Mouse (Mus musculus) hindbrain, embryonic 16.5 days (tissue): ENCODE data around the gene Tm4sf19. TPM values are rescaled to one million over a fixed set of nuclear protein-coding genes. Genes with fewer than 3 reads are reported as not detected.

Experiments used
- ATAC-seq: fragments of 200-750 bp; cut with Nextera tagmentation; 2 replicates; pipeline ENCODE4 v1.8.0; 2017; ENCODE audit warnings: moderate TSS enrichment, moderate library complexity
- H3K27ac ChIP-seq: fragments of 300-500 bp; sonication (generic); 2 replicates; pipeline ENCODE4 v1.5.1; 2014; ENCODE audit warnings: low read depth, mild to moderate bottlenecking, control low read depth, low read length, moderate library complexity
- H3K27me3 ChIP-seq: fragments of 300-500 bp; sonication (generic); replicated peaks from 2 replicates; pipeline ENCODE4 v1.6.1; 2014; ENCODE audit warnings: low read length; ENCODE audit not compliant: control insufficient read depth, insufficient read depth
- H3K36me3 ChIP-seq: fragments of 300-500 bp; sonication (generic); 2 replicates; pipeline ENCODE4 v1.6.1; 2014; ENCODE audit warnings: mild to moderate bottlenecking, low read length, moderate library complexity, mixed read lengths; ENCODE audit not compliant: control insufficient read depth, insufficient read depth
- H3K4me1 ChIP-seq: fragments of 300-500 bp; sonication (generic); 2 replicates; pipeline ENCODE4 v1.6.1; 2014; ENCODE audit warnings: low read depth, low read length; ENCODE audit not compliant: control insufficient read depth, insufficient read depth
- H3K4me2 ChIP-seq: fragments of 300-500 bp; sonication (generic); 2 replicates; pipeline ENCODE4 v1.6.1; 2014; ENCODE audit warnings: mild to moderate bottlenecking, low read length, control low read depth, moderate library complexity
- H3K4me3 ChIP-seq: fragments of 300-500 bp; sonication (generic); 2 replicates; pipeline ENCODE4 v1.5.1; 2014; ENCODE audit warnings: mild to moderate bottlenecking, low read length, control low read depth, moderate library complexity
- H3K9ac ChIP-seq: fragments of 300-500 bp; sonication (generic); 2 replicates; pipeline ENCODE4 v1.6.1; 2014; ENCODE audit warnings: low read depth, mild to moderate bottlenecking, control low read depth, low read length, moderate library complexity
- H3K9me3 ChIP-seq: fragments of 300-500 bp; sonication (generic); 2 replicates; pipeline ENCODE4 v1.6.1; 2014; ENCODE audit warnings: mild to moderate bottlenecking, low read length, moderate library complexity; ENCODE audit not compliant: control insufficient read depth
- WGBS: fragments of 180-500 bp; shearing (Covaris S2); extraction: QIAGEN DNeasy Blood & Tissue Kit; methylation state at CpG from one replicate; pipeline ENCODE4 v1.1.7; 2014; 5-methylcytosine and 5-hydroxymethylcytosine counted together
- polyA plus RNA-seq: library from polyadenylated mRNA; unstranded; fragments of >200 nt; fragmentation: Nextera tagmentation; extraction: Ambion mirVana; gene quantifications from 2 replicates; pipeline ENCODE4 v1.2.1, GENCODE M21; 2015

Tm4sf19 gene
- polyA plus RNA-seq, 1 experiment from 2014 or later: not detected

- Histone ChIP-seq H3K4me2 (no peak overlapping the region), H3K36me3 (peaks cover 9% of the 10 kb centered on the region; the same call in 1 of the 2 replicates), H3K4me3 (no peak overlapping the region), H3K27me3 (no peaks in the 10 kb centered on the region), H3K27ac (no peak overlapping the region), H3K9ac (no peak overlapping the region), H3K4me1 (no peaks in the 10 kb centered on the region), H3K9me3 (no peaks in the 10 kb centered on the region)
- WGBS: 85% methylated on average over 5 of the region's 5 CpGs
- no peak for ATAC-seq
Measured at GRCm38 (mm10) chr16:32454646-32455045, 54.3 kb downstream of the Tm4sf19 start.

GRCm38 (mm10) chr16:32456086-32456485 is 55.8 kb downstream of the Tm4sf19 start:
- Histone ChIP-seq H3K4me1 (no peaks in the 10 kb centered on the region), H3K4me2 (no peak overlapping the region), H3K9ac (no peak overlapping the region), H3K36me3 (peaks cover 9% of the 10 kb centered on the region; the same call in 1 of the 2 replicates), H3K27ac (no peak overlapping the region), H3K9me3 (no peaks in the 10 kb centered on the region), H3K27me3 (no peaks in the 10 kb centered on the region), H3K4me3 (no peak overlapping the region)
- no peak for ATAC-seq

- Histone ChIP-seq H3K4me1 (no peaks in the 10 kb centered on the region), H3K4me3 (no peak overlapping the region), H3K4me2 (no peak overlapping the region), H3K36me3 (peaks cover 9% of the 10 kb centered on the region; the same call in 1 of the 2 replicates), H3K9ac (no peak overlapping the region), H3K27me3 (no peaks in the 10 kb centered on the region), H3K27ac (no peak overlapping the region), H3K9me3 (no peaks in the 10 kb centered on the region)
- WGBS: 95% methylated on average over 1 of the region's 1 CpGs
- ATAC-seq: no peak
Measured at GRCm38 (mm10) chr16:32456761-32457160, 56.5 kb downstream of the Tm4sf19 start.

Other genes with a start within 250 kb of the Tm4sf19 start
- 7.7 and 9.7 TPM in 2 replicates for gene Nrros, start 234.9 kb upstream of the Tm4sf19 start, polyA plus RNA-seq
- gene Bex6, start 220.7 kb upstream of the Tm4sf19 start, polyA plus RNA-seq: not detected in 2 replicates
- gene Fbxo45, start 153.3 kb upstream of the Tm4sf19 start, polyA plus RNA-seq: 5.6 and 6.0 TPM in 2 replicates
- gene Wdr53, start 153.3 kb upstream of the Tm4sf19 start, polyA plus RNA-seq: 14.2 and 15.8 TPM in 2 replicates
- gene Smco1, start 129.0 kb upstream of the Tm4sf19 start, polyA plus RNA-seq: not detected in 2 replicates
- 23.4 and 23.8 TPM in 2 replicates for gene Rnf168, start 123.0 kb upstream of the Tm4sf19 start, polyA plus RNA-seq
- gene Ubxn7, start 68.2 kb upstream of the Tm4sf19 start, polyA plus RNA-seq: 17.9 and 18.3 TPM in 2 replicates
- 37.9 and 41.9 TPM in 2 replicates for gene Tctex1d2, start 19.2 kb downstream of the Tm4sf19 start, polyA plus RNA-seq
- 46.9 and 50.5 TPM in 2 replicates for gene Pcyt1a, start 30.4 kb downstream of the Tm4sf19 start, polyA plus RNA-seq
- gene Slc51a, start 87.4 kb downstream of the Tm4sf19 start, polyA plus RNA-seq: 0.19 TPM in 1 of 2 replicates, not detected in the other
- not detected in 2 replicates for gene Zdhhc19, start 95.8 kb downstream of the Tm4sf19 start, polyA plus RNA-seq
- 26.3 and 36.5 TPM in 2 replicates for gene Tfrc, start 208.4 kb downstream of the Tm4sf19 start, polyA plus RNA-seq
- gene Tnk2, start 243.4 kb downstream of the Tm4sf19 start, polyA plus RNA-seq: 19.3 and 22.6 TPM in 2 replicates